Mouse (Mus musculus): ENCODE measurements around the gene Cdh12. TPM values are rescaled to one million over a fixed set of nuclear protein-coding genes. Genes with fewer than 3 reads are reported as not detected.

Cdh12 gene
- not detected for total RNA-seq (2023)

GRCm38 (mm10) chr15:20448861-20449663 lies at the start of gene Cdh12:
Gene Cdh12 (plus strand): TSS chr15:20449265.

GRCm38 (mm10) chr15:20666650-20667049 lies 217.6 kb downstream of the Cdh12 start, which contains the start of gene Acot10:
Gene Acot10 (minus strand): TSS chr15:20666750.

Other genes starting within 250 kb of the Cdh12 start
- gene Acot10, start 217.5 kb downstream of the Cdh12 start, total RNA-seq (2023) = not detected